Mouse (Mus musculus) brain, embryonic 14.5 days (tissue): Measurements from ENCODE around the gene Fkbp1b.

Experiments
- CTCF ChIP-seq: fragments of 200-500 bp; IDR thresholded peaks from 2 replicates; pipeline ENCODE4 v1.5.1; 2012; ENCODE audit warnings: inconsistent platforms, mild to moderate bottlenecking, moderate library complexity, borderline replicate concordance; ENCODE audit not compliant: insufficient read depth, insufficient read length; ENCODE audit errors: extremely low read depth
- POLR2A ChIP-seq: fragments of 200-500 bp; IDR thresholded peaks from 2 replicates; pipeline ENCODE4 v1.6.1; 2012; ENCODE audit warnings: mild to moderate bottlenecking, inconsistent platforms, borderline replicate concordance; ENCODE audit not compliant: poor library complexity, insufficient read depth, insufficient read length, severe bottlenecking; ENCODE audit errors: extremely low read depth

GRCm38 (mm10) chr12:4868924-4869323 lies 27.5 kb upstream of the Fkbp1b start:
- TF ChIP-seq CTCF (no peak), POLR2A (no peak)
